Mouse (Mus musculus) layer of hippocampus, postnatal 36 days (tissue): ENCODE data around the gene Aldh3a1. TPM values are rescaled to one million over a fixed set of nuclear protein-coding genes. Genes with fewer than 3 reads are reported as not detected.
A peak's percentile ranks its signal among the peaks of the same experiment; 100 is the strongest.
"Not testable (repeated sequence)": the region's sequence is repeated elsewhere in the genome, so short reads cannot be mapped to it uniquely, and the experiment has no call there.

Source experiments
- DNase-seq, 2 experiments: peaks; one replicate each; pipeline ENCODE4 v3.0.0; 2022
- total RNA-seq, 2 experiments: library from RNA; stranded (reverse); gene quantifications; 2 replicates each; pipeline ENCODE4 v1.2.3; 2021

Aldh3a1 gene
- 1 to 10 TPM in 1 of 2 experiments, under 1 TPM in 1; 0.86 to 1.2 TPM for total RNA-seq

GRCm38 (mm10) chr11:61207487-61208246 lies at the start of gene Aldh3a1:
Gene Aldh3a1 (plus strand): TSS chr11:61207537.
- no peak for DNase-seq

GRCm38 (mm10) chr11:61158141-61158540 lies 49.2 kb upstream of the Aldh3a1 start:
- DNase-seq = no peak

GRCm38 (mm10) chr11:61159796-61160732 lies 47.3 kb upstream of the Aldh3a1 start:
- DNase-seq = no peak

- no peak for DNase-seq
Measured at GRCm38 (mm10) chr11:61161121-61161520, 46.2 kb upstream of the Aldh3a1 start.

GRCm38 (mm10) chr11:61162776-61163175 lies 44.6 kb upstream of the Aldh3a1 start:
- no peak for DNase-seq

GRCm38 (mm10) chr11:61163341-61163740 lies 44.0 kb upstream of the Aldh3a1 start:
- DNase-seq = no peak

- DNase-seq = no peak
Measured at GRCm38 (mm10) chr11:61164366-61164765, 43.0 kb upstream of the Aldh3a1 start.

- no peak for DNase-seq
Measured at GRCm38 (mm10) chr11:61164881-61165280, 42.5 kb upstream of the Aldh3a1 start.

GRCm38 (mm10) chr11:61170184-61170583 lies 37.2 kb upstream of the Aldh3a1 start:
- no peak for DNase-seq

- DNase-seq = not testable (repeated sequence)
Measured at GRCm38 (mm10) chr11:61173477-61173876, 33.9 kb upstream of the Aldh3a1 start.

GRCm38 (mm10) chr11:61174291-61174820 lies 33.0 kb upstream of the Aldh3a1 start:
- peak in 1 of 2 experiments; percentile 21 for DNase-seq

- peak; percentile 100 for DNase-seq
Measured at GRCm38 (mm10) chr11:61174821-61175658, 32.3 kb upstream of the Aldh3a1 start, which contains the start of gene Usp22. Gene Usp22 (minus strand): TSS chr11:61175055.

- no peak for DNase-seq
Measured at GRCm38 (mm10) chr11:61175778-61176177, 31.6 kb upstream of the Aldh3a1 start.

- no peak for DNase-seq
Measured at GRCm38 (mm10) chr11:61176321-61176720, 31.0 kb upstream of the Aldh3a1 start.

GRCm38 (mm10) chr11:61180361-61180760 lies 27.0 kb upstream of the Aldh3a1 start:
- peak in 1 of 2 experiments; percentile 11 for DNase-seq

GRCm38 (mm10) chr11:61181624-61182023 lies 25.7 kb upstream of the Aldh3a1 start:
- DNase-seq = no peak

- DNase-seq = no peak
Measured at GRCm38 (mm10) chr11:61183820-61184219, 23.5 kb upstream of the Aldh3a1 start.

GRCm38 (mm10) chr11:61190776-61191175 lies 16.6 kb upstream of the Aldh3a1 start:
- no peak for DNase-seq

GRCm38 (mm10) chr11:61192123-61192522 lies 15.2 kb upstream of the Aldh3a1 start:
- DNase-seq = not testable (repeated sequence)

GRCm38 (mm10) chr11:61192779-61193178 lies 14.6 kb upstream of the Aldh3a1 start:
- no peak for DNase-seq

- peak; percentile 74 to 77 for DNase-seq
Measured at GRCm38 (mm10) chr11:61193392-61193791, 13.9 kb upstream of the Aldh3a1 start.
